Mouse (Mus musculus) urinary bladder, adult 18-20 months (tissue): ENCODE results near the gene Ppil3.

Experiments used
- DNase-seq, 2 experiments: peaks; one replicate each; pipeline ENCODE4 v3.0.0; 2022; ENCODE audit warnings: low spot score in 2 of 2, mixed read lengths in 2 of 2

The Ppil3 gene

GRCm38 (mm10) chr1:58445143-58445722 lies at the start of gene Ppil3, which contains the start of gene Nif3l1:
Gene Ppil3, minus strand, starts transcription at chr1:58445486.
Gene Nif3l1, plus strand, starts transcription at chr1:58445151.
- DNase-seq: peak; percentile 80 to 85

DNA sequence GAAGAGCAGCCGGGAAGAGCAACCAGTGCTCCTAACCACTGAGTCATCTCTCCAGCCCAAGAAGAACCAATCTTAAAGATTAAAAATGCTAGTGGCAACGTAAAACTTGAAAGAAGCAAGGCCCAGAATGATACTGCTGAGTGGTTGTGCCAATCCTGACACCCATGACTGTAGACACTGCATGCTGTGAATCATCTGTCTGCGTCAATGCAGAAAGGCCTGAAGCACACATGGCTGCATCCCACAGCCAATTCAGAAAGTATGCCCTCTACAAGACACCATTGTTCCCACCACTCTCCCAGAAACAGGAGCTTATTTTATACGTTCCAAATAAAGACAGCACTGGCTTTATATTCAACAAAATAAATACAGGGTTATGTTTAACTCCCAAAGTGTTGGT lies 37.4 kb upstream of the Ppil3 start:
- no peak for DNase-seq

DNA sequence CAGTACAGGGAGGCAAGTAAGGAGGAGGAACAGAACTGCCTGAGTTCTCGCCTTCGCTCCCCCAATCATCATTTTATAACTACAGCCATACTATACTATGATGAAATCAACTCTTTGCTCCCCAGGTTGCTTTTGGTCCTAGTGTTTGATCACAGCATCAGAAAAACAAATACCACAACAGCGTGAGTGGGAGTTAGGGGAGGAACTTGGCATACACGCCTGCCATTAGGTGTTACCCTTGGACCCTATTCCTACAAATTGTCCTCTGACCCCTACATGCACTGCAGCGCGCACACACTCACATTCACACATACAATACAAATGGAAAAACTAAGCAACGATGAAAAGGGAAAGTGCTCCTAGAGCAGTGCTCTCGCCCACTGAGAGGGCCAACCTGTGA lies 30.4 kb upstream of the Ppil3 start:
- no peak for DNase-seq

DNA sequence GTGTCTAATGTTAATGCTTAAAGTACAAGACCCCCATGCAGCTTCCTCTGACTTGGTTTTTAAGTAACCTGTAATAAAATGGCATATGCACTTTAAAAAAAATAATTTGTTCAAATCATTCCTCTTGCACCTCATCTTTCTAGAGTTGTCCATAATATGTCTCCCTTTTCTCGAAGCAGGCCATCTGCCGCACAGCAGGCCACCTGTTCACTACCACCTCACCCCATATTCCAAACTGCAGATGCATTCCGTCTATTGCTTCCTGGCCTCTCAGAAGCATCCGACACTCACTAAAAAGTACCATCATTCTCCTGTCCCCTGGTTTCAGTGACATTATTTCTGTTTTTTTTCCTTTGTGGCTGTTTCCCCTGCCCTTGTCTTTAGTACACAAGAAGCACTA lies 20.3 kb upstream of the Ppil3 start:
- no peak for DNase-seq

GRCm38 (mm10) chr1:58465042-58465441 lies 19.8 kb upstream of the Ppil3 start:
- no peak for DNase-seq

GRCm38 (mm10) chr1:58463935-58464334 lies 18.6 kb upstream of the Ppil3 start:
- DNase-seq: no peak

DNA sequence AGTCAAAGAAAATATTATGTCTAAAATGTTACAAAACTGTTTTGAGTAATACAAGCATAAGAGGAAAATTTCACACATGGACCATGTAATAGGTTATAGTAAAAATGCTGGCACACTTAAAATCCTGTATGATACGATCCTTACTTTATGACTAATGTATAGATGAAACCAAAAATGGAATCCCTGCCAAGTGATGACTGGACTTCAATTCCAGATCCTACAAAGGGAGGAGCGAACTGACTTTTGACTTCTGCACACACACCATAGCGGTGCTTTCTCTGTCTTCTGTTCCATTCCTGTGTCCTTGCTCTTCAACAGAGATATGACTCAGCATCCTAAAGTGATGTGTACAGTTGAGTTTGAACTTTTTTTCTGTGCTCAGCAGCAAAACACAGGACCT lies 15.3 kb upstream of the Ppil3 start:
- DNase-seq: no peak

- DNase-seq: no peak
These were observed 13.6 kb upstream of the Ppil3 start for GRCm38 (mm10) chr1:58458867-58459266.

DNA sequence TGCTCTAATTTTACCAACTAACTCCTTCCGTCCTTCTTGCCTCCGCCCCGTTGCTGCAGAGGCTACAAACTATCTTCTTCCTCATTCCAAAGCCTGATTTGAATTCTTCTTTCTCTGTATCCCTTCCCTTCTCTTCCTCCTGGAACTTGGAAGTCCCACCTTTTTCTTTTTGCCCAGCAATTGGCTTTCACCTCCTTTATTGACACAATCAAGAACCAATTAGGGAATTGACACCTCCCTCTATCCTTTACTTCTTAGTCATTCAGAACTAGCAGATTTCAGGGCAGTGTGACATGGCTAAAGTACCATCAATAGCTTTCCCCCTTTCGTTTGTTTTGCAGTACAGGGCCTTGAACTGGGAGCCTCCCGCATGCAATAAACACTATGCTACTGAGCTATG lies 12.9 kb upstream of the Ppil3 start:
- DNase-seq: no peak

DNA sequence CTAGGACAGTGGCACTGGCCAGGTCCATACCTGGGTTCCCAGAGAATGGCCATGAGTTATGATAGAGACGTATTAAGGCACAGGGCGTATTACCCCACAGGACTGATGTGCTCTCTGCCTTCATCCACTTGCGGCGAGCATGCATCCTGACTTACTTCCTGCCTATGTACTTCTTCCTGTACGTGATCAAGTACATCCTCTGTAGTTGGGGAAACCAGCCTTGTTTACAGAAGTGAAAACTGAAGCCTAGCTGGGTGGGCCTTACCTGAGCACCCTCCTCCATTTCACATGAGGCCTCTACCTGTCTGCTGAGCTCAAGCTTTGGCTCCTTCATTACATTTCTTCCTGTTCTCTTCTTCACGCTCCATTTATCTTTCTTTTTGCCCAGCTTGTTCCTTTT lies 9.0 kb upstream of the Ppil3 start:
- no peak for DNase-seq

DNA sequence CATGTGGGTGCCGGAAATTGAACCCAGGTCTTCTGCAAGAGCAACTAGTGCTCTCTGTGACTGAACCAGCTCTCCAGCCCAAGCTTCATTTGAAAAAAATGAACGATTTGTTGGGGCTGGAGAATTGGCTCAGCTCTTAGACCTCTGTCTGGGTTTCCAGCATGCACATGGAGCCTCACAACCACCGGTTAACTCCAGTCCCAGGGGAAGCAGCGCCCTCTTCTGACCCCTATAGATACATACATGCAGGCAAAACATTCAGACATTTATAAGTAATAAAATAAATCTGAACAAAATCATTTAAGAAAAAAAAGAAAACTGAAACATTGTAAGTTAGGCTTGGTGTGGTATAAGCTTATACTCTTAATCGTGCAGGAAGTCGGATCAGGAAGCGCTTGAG lies 3.1 kb upstream of the Ppil3 start:
- no peak for DNase-seq

- no peak for DNase-seq
These were observed 2.5 kb upstream of the Ppil3 start for GRCm38 (mm10) chr1:58447766-58448165.

DNA sequence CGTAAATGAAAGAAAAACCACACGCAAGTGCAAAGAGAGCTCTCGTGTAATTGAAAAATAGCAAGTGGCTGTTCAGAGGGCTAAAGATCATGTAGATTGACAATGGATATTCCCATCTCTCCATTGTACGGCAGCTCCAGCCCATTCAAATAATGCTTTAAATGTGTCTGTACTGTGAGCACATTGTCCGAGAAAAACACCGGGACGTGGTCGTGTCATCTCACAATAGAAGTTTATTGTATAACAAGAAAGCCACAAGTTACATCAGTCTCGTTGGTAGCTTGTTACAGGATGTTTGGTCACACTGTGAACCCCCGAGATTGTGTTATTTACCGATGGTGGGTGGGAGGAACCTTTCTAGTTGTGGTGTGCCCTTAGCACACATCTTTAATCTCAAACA lies 575 bp upstream of the Ppil3 start:
- no peak for DNase-seq

- no peak for DNase-seq
These were observed 595 bp downstream of the Ppil3 start for GRCm38 (mm10) chr1:58444691-58445090.

DNA sequence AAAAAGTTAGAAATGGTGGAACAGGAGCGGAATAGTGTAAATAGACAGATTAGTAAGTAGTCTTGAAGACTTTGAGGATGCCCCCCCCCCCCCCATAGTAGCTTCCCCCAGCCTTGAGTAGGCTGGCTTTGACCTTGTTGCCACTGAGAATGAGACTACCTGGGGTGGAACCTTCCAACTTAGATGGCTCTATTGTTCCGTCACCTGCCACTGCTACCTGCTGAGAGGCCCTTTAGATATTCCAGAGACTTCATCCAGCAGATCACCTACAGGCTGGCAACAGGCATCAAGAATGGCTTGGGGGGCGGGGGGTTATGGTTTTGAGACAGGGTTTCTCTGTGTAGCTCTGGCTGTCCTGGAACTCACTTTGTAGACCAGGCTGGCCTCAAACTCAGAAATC lies 20.7 kb downstream of the Ppil3 start:
- DNase-seq: no peak

DNA sequence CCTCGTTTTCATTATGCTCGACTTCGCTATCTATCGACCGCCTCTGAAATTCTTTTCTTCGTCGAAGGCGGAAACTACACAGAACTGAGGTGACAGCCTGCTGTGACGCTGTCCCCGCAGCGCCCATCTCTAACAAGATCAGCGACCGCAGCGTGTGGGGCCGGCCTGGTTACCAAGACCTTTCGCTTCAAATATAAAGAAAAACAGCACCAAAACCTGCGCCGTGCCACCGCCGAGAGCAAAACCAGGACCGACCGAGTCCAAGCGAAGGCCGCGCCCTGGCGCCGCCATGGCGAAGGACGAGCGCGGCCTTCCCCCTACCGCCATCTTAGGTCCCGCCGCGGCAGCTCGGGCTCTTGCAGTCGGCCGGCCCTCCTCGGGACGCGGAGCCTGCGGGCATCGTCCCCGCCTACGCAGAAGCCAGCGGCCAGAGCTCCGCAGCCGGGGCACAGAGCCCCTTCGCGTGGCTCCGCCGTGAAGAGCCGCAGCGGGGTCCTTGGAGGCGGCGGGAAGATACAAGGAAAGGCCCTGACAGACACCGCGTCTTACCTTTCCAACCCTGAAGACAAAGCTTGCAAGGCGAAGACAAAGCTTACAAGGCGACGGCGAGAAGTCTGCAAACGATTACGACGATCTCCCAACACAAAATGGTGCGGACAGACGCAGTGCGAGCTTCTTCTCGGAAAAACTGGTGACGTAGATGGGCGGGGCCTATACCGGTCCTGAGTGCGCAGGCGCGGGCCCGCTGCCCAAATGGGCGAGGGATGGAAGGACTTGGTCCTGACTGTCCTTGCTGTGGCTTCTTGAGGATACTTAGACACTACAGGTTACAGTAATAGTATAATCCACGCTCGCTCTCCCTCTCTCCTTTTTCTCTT lies 21.7 kb downstream of the Ppil3 start, which contains the start of gene Clk1:
TSS of gene Clk1 (minus strand) at position 696 of the 878 bp plus-strand sequence.
- peak; percentile 96 to 99 for DNase-seq

GRCm38 (mm10) chr1:58422879-58423278 lies 22.4 kb downstream of the Ppil3 start:
- no peak for DNase-seq

DNA sequence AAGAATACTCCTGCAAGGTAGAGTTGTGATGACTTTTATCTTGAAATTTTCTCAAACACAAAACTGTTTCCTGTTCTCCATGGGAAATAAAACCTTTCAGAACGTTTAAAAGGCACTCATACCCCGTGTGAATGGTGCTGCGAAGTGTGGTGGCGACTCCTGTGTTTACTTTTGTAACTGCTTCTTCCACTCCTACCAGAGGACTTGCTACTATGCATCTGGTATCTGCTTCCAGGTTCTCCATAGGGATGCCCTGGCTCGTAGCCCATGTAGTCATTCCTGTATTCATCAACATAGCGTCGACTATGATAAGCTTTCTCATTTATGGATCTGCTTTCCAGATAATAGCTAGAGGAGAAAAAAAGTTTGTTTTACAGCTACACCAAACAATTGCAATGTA lies 24.3 kb downstream of the Ppil3 start:
- no peak for DNase-seq

DNA sequence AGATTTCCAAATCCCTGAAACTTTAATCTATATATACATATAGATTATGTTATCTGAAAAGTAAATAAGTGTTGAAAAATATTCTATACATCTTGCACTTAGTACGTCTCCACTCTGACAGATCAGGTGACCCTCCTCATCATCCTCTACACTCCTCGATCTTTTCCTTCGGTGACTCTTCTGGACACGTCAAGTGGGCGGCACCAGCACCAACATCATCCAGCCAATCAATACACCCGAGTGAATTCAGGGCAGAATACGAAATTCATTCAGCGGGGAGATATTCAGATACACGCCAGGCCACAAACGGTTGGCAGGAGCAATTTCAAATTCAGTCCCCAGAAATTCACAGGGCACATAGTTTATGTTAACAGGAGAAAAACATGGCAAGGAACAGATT lies 25.3 kb downstream of the Ppil3 start:
- no peak for DNase-seq

GRCm38 (mm10) chr1:58416048-58416447 lies 29.2 kb downstream of the Ppil3 start:
- no peak for DNase-seq

GRCm38 (mm10) chr1:58415442-58415841 lies 29.8 kb downstream of the Ppil3 start:
- no peak for DNase-seq

DNA sequence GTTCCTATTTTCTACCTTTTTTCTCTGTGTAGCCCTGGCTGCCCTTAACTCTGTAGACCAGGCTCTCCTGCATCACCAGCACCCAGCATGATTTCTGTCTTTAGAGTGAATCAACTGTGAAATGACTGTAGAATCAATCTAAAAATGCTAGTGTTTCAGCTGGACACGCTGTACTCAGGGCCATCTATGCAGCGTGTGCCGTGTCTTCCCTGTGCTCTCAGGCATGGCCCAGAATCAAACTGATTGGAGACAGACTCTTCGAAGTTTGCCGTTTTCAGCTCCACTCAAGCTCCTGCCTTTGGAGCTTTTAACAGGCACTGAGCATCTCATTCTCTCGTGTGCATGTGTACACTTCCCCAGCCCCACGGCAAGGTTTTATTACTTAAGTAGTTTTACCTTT lies 34.5 kb downstream of the Ppil3 start:
- no peak for DNase-seq

GRCm38 (mm10) chr1:58410198-58410588 lies 35.1 kb downstream of the Ppil3 start:
- DNase-seq: no peak
